Mouse (Mus musculus) forebrain, embryonic 14.5 days (tissue): Measurements from ENCODE around the gene Stk40. TPM values are rescaled to one million over a fixed set of nuclear protein-coding genes. Genes with fewer than 3 reads are reported as not detected.
A peak's percentile ranks its signal among the peaks of the same experiment; 100 is the strongest.

Experiments
- ATAC-seq: fragments of 200-750 bp; cut with Nextera tagmentation; 2 replicates; pipeline ENCODE4 v1.8.0; 2017; ENCODE audit warnings: mild to moderate bottlenecking, moderate library complexity
- DNase-seq: peaks from one replicate; pipeline ENCODE4 v3.0.0-alpha.2; 2015; ENCODE audit warnings: low spot score
- H3K27ac ChIP-seq: fragments of 300-500 bp; sonication (generic); 2 replicates; pipeline ENCODE4 v1.5.1; 2014; ENCODE audit warnings: low read depth, mild to moderate bottlenecking, control low read depth, low read length, moderate library complexity
- H3K27me3 ChIP-seq: fragments of 300-500 bp; sonication (generic); replicated peaks from 2 replicates; pipeline ENCODE4 v1.6.1; 2014; ENCODE audit warnings: low read length, control low read depth, mixed read lengths; ENCODE audit not compliant: control insufficient read depth, insufficient read depth
- H3K36me3 ChIP-seq: fragments of 300-500 bp; sonication (generic); 2 replicates; pipeline ENCODE4 v1.6.1; 2014; ENCODE audit warnings: low read length, control low read depth; ENCODE audit not compliant: control insufficient read depth, insufficient read depth
- H3K4me1 ChIP-seq: fragments of 300-500 bp; sonication (generic); 2 replicates; pipeline ENCODE4 v1.6.1; 2014; ENCODE audit warnings: antibody characterized with exemption, low read length, control low read depth; ENCODE audit not compliant: control insufficient read depth, insufficient read depth
- H3K4me2 ChIP-seq: fragments of 300-500 bp; sonication (generic); 2 replicates; pipeline ENCODE4 v1.6.1; 2014; ENCODE audit warnings: mild to moderate bottlenecking, control low read depth, low read length
- H3K4me3 ChIP-seq: fragments of 300-500 bp; sonication (generic); 2 replicates; pipeline ENCODE4 v1.5.1; 2014; ENCODE audit warnings: low read depth, low read length, control low read depth
- H3K9ac ChIP-seq: fragments of 300-500 bp; sonication (generic); 2 replicates; pipeline ENCODE4 v1.6.1; 2014; ENCODE audit warnings: mild to moderate bottlenecking, low read length, control low read depth, moderate library complexity
- H3K9me3 ChIP-seq: fragments of 300-500 bp; sonication (generic); replicated peaks from 2 replicates; pipeline ENCODE4 v1.6.1; 2016; ENCODE audit warnings: low read length, control low read depth, mixed read lengths; ENCODE audit not compliant: control insufficient read depth
- WGBS: fragments of 180-500 bp; shearing (Covaris S2); extraction: QIAGEN DNeasy Blood & Tissue Kit; methylation state at CpG from one replicate; pipeline ENCODE4 v1.1.7; 2014; 5-methylcytosine and 5-hydroxymethylcytosine counted together
- polyA plus RNA-seq: library from polyadenylated mRNA; unstranded; fragments of >200 nt; fragmentation: Nextera tagmentation; extraction: Ambion mirVana; gene quantifications from 2 replicates; pipeline ENCODE4 v1.2.1, GENCODE M21; 2014

Stk40 gene
- polyA plus RNA-seq, 1 experiment from 2014 or later: 22.2 TPM

DNA sequence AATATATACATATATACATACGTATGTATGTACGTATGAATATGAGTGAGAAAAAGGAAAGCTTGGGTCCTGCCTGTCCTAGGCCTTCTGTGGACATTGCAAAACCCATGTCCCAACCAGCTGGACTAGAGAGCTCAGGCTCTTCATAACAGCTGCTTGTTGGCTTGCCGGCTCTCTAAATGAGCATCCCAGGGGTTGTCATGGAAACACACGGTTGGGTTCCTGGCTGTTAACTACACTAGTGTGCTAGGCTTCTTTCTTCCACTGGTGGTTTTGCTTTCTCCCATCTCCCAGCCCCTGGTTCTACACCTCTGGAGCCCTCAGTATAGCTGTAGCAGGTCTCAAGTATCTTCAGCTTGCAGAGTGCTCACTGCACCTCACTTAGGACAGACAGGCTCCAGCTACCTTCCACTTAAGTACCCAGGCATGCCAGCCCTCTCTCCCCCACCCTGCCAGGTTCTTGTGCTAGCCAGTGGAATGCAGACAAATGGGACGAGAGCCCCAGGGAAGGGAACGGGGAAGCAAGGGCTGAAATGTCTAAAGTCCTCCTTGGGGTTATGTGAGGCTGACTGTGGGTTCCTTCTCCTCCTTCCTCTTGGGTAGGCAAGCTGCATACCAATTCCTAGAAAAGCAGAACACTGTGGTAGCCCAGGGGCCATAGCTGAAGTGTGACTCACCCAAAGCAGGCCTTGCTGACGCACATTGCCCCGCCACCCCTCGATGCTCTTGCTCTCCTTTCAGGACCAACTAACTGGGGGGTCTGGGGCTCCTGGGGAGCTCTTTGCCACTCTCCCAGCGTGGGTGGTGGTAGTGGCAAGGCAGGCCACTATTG is 27.7 kb downstream of the Stk40 start:
- ATAC-seq (peak; percentile 62; the same call in 1 of the 2 replicates), DNase-seq (peak; percentile 77)
- Histone ChIP-seq H3K9ac (no peak overlapping the region), H3K4me2 (no peak overlapping the region), H3K9me3 (no peaks in the 10 kb centered on the region), H3K27me3 (no peaks in the 10 kb centered on the region), H3K4me1 (peaks cover 4% of the 10 kb centered on the region), H3K36me3 (peaks cover 56% of the 10 kb centered on the region), H3K4me3 (no peak overlapping the region), H3K27ac (peak overlapping the region; percentile 56; the same call in 1 of the 2 replicates)
- 59% methylated on average over 10 of the region's 10 CpGs for WGBS

DNA sequence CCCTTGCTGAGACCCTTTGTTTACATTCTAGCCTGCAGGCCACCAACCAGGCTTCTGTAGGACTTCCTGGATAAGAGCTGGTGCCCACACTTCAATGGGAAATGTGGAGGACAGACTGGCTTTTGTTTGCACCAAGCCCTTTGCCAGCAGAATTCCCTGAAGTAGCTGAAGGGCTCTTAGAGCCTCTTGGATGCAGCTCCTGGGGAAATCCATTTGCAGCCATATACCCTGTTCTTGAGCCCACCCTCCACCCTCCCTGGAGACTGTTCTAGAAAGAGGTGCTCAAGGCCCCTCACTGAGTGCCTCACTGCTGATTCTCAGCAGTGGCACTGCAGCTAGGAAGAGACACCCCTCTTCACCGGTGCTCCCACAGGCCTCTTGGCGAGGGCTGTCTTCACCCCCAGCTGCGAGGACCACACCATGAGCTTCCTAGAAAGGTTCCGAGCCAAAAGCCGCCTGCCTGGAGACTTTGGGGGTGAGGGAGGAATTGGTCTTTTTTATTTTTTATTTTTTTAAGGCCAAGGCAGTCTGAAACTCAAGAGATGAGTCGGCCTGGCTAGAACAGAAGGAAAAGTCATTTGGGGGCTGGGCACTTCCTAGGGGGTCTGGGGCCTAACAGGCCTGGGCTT is 29.0 kb downstream of the Stk40 start:
- WGBS: 84% methylated on average over 6 of the region's 6 CpGs
- peaks cover 63% of the 10 kb centered on the region for H3K36me3 ChIP-seq

GRCm38 (mm10) chr4:126134236-126134635 is 30.5 kb downstream of the Stk40 start:
- no peak for ATAC-seq
- no peak for DNase-seq
- no peak overlapping the region for H3K27ac ChIP-seq
- H3K27me3 ChIP-seq: no peaks in the 10 kb centered on the region
- H3K9ac ChIP-seq: no peak overlapping the region
- peaks cover 64% of the 10 kb centered on the region for H3K36me3 ChIP-seq
- no peak overlapping the region for H3K4me3 ChIP-seq
- peaks cover 4% of the 10 kb centered on the region for H3K4me1 ChIP-seq
- no peak overlapping the region for H3K4me2 ChIP-seq
- 92% methylated on average over 4 of the region's 4 CpGs for WGBS
- H3K9me3 ChIP-seq: no peaks in the 10 kb centered on the region

More for the DNA sequence above, 29.0 kb downstream of the Stk40 start:
- Histone ChIP-seq H3K27ac (no peak overlapping the region), H3K4me3 (no peak overlapping the region), H3K9ac (no peak overlapping the region), H3K4me1 (peaks cover 4% of the 10 kb centered on the region), H3K4me2 (no peak overlapping the region), H3K27me3 (no peaks in the 10 kb centered on the region), H3K9me3 (no peaks in the 10 kb centered on the region)
- ATAC-seq: no peak
- no peak for DNase-seq

DNA sequence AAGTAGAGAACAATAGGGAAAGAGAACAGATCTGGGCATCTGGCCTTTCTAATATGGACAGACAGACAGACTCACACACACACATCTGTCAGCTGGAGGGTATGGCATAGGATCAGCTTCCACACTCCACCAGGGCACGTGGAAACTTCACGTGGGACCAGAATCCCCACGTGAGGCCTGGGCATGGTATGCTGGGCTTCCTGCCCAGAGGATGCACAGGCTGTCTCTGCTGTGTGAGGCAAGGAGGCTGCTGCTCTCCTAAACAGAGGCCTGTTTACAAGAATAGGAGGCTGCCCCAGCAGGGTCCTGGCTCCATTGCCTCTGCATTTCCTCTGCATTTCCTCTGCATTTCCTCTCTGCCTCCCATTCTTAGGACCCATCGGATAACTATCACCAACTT is 30.9 kb downstream of the Stk40 start:
- Histone ChIP-seq H3K4me3 (no peak overlapping the region), H3K9me3 (no peaks in the 10 kb centered on the region), H3K27me3 (no peaks in the 10 kb centered on the region), H3K4me1 (peaks cover 4% of the 10 kb centered on the region), H3K9ac (no peak overlapping the region), H3K27ac (no peak overlapping the region), H3K36me3 (peaks cover 64% of the 10 kb centered on the region), H3K4me2 (no peak overlapping the region)
- no peak for DNase-seq
- ATAC-seq: no peak
- 90% methylated on average over 4 of the region's 4 CpGs for WGBS

GRCm38 (mm10) chr4:126137773-126138172 is 34.0 kb downstream of the Stk40 start:
- no peak overlapping the region for H3K9ac ChIP-seq
- ATAC-seq (no peak), DNase-seq (no peak)
- H3K27ac ChIP-seq: no peak overlapping the region
- 78% methylated on average over 4 of the region's 4 CpGs for WGBS
- no peaks in the 10 kb centered on the region for H3K4me1 ChIP-seq
- H3K36me3 ChIP-seq: peaks cover 62% of the 10 kb centered on the region
- no peak overlapping the region for H3K4me3 ChIP-seq
- H3K4me2 ChIP-seq: no peak overlapping the region
- no peaks in the 10 kb centered on the region for H3K27me3 ChIP-seq
- no peaks in the 10 kb centered on the region for H3K9me3 ChIP-seq

DNA sequence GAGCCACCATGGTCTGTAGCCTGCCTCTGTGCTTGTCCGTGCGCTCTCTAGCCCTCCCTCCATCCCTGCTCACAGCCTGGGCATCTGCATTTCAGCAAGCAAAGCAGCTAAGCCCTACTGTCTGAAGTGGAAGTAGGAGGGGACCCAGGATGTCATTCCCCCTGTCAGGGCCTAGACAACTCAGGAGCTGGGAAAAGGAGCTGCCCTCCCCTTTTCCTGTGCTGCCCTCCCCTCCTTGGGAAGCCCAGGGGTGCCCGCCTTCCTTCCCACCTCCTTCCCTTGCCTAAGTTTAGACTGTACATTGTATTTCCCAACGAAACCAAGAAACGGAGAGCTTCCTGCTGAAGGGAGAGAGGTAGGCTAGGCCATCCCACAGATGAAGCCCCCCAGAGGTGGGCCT is 37.3 kb downstream of the Stk40 start:
- DNase-seq: no peak
- H3K4me1 ChIP-seq: no peaks in the 10 kb centered on the region
- H3K4me2 ChIP-seq: no peak overlapping the region
- no peaks in the 10 kb centered on the region for H3K9me3 ChIP-seq
- no peaks in the 10 kb centered on the region for H3K27me3 ChIP-seq
- no peak overlapping the region for H3K27ac ChIP-seq
- H3K36me3 ChIP-seq: peaks cover 44% of the 10 kb centered on the region
- 93% methylated on average over 5 of the region's 5 CpGs for WGBS
- ATAC-seq: no peak
- H3K4me3 ChIP-seq: no peak overlapping the region
- H3K9ac ChIP-seq: no peak overlapping the region

GRCm38 (mm10) chr4:126145396-126145795 is 41.6 kb downstream of the Stk40 start:
- WGBS: 49% methylated on average over 4 of the region's 4 CpGs
- peaks cover 32% of the 10 kb centered on the region for H3K27me3 ChIP-seq
- no peak overlapping the region for H3K9ac ChIP-seq
- no peak overlapping the region for H3K27ac ChIP-seq
- no peaks in the 10 kb centered on the region for H3K9me3 ChIP-seq
- no peak for ATAC-seq
- no peak for DNase-seq
- H3K36me3 ChIP-seq: peaks cover 1% of the 10 kb centered on the region; the same call in 1 of the 2 replicates
- H3K4me2 ChIP-seq: no peak overlapping the region
- no peak overlapping the region for H3K4me3 ChIP-seq
- peaks cover 12% of the 10 kb centered on the region for H3K4me1 ChIP-seq

DNA sequence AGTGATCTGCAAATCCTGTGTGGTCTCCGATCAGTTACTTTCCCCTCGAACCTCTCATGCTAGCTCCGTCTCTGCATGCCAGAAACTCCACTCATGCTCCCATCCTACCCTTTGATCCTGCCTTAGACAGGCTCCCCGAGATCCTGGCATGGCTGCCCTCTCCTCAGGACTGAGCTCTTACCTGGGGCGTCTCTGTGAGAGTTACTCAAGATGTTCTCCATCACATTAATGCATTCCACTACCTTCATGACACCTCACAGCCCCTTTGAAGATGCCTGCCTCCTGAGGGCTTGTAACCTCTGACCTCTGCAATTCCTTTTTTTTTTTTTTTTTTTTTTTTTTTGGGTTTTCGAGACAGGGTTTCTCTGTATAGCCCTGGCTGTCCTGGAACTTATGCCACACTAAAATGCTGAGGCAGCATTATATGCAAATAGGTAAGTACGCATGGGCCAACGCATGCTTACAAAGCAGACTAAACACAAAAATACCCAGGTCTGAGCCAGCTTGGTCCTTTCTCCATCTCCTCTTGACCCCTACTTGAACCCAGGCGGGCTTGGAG is 43.3 kb downstream of the Stk40 start:
- Histone ChIP-seq H3K4me2 (0 out of 2 replicates have a peak overlapping the region, but pooled peaks have one; percentile 63), H3K4me1 (peaks cover 12% of the 10 kb centered on the region), H3K36me3 (no peaks in the 10 kb centered on the region), H3K9ac (no peak overlapping the region), H3K4me3 (no peak overlapping the region), H3K27ac (no peak overlapping the region), H3K27me3 (peaks cover 33% of the 10 kb centered on the region), H3K9me3 (no peaks in the 10 kb centered on the region)
- ATAC-seq: no peak; the same call in 1 of the 2 replicates
- DNase-seq: no peak
- 64% methylated on average over 9 of the region's 9 CpGs for WGBS
